ENCODE assay signal across 15 mouse cellular contexts in the genomic region with DNA sequence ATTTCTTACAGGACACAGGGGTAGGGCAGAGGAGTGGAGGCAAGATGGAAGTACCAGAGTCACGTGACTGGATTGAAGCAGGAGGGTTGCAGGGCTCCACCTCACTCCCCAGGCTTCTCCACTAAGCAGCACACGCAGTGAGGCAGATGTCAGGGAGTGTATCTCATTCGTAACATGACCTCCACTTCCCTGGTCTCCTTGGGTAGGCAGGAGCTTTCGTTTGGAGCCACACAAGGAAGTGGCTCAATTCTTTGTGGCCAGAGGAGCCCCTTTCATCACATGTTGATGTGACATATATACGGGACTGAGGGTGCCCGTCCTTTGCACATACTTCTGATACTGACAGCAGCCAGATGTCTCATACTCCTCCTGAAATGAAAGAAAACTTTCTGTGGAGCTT.
"Had no signal": no experiment of that assay in that cellular context is flagged by ENCODE, and none has a peak within 500 bp of the region (broad histone marks: within the 10 kb centered on the region; RNA-seq: fewer than 3 reads in every experiment).

No protein-coding gene starts in this region.

- H3K27ac ChIP-seq: kidney, embryonic 15.5 days; limb, embryonic 13.5 days; liver, embryonic 15.5 days; midbrain, embryonic 15.5 days; neural tube, embryonic 13.5 days; stomach, embryonic 15.5 days had no signal

- ATAC-seq: midbrain, embryonic 15.5 days had no signal

- DNase-seq: kidney, adult 18-20 months; kidney, postnatal 14 days; left cerebral cortex, postnatal 4 days; lung, embryonic 14.5 days; right cerebral cortex, postnatal 14 days; thymus, adult 2 months; thymus, postnatal 36 days had no signal

- H3K4me2 ChIP-seq: kidney, embryonic 15.5 days; limb, embryonic 13.5 days; liver, embryonic 11.5 days; liver, embryonic 15.5 days; lung, embryonic 14.5 days; midbrain, embryonic 11.5 days; midbrain, embryonic 15.5 days; neural tube, embryonic 13.5 days; stomach, embryonic 15.5 days had no signal

- H3K9me3 ChIP-seq: kidney, embryonic 15.5 days; limb, embryonic 13.5 days; liver, embryonic 15.5 days; midbrain, embryonic 15.5 days; neural tube, embryonic 13.5 days; stomach, embryonic 15.5 days had no signal

- H3K4me3 ChIP-seq: kidney, embryonic 15.5 days; limb, embryonic 13.5 days; liver, embryonic 15.5 days; midbrain, embryonic 15.5 days; neural tube, embryonic 13.5 days; stomach, embryonic 15.5 days had no signal

- H3K36me3 ChIP-seq: midbrain, embryonic 15.5 days had no signal

- H3K27me3 ChIP-seq: kidney, embryonic 15.5 days; limb, embryonic 13.5 days; liver, embryonic 15.5 days; midbrain, embryonic 15.5 days; neural tube, embryonic 13.5 days; stomach, embryonic 15.5 days had no signal

- H3K4me1 ChIP-seq: kidney, embryonic 15.5 days; limb, embryonic 13.5 days; liver, embryonic 15.5 days; midbrain, embryonic 15.5 days; neural tube, embryonic 13.5 days; stomach, embryonic 15.5 days had no signal

- H3K9ac ChIP-seq: kidney, embryonic 15.5 days; limb, embryonic 13.5 days; liver, embryonic 15.5 days; lung, embryonic 14.5 days; midbrain, embryonic 15.5 days; neural tube, embryonic 13.5 days; stomach, embryonic 15.5 days had no signal
